Mouse (Mus musculus) intestine, embryonic 14.5 days (tissue): ENCODE results near the gene Lsg1. TPM values are rescaled to one million over a fixed set of nuclear protein-coding genes. Genes with fewer than 3 reads are reported as not detected.
A peak's percentile ranks its signal among the peaks of the same experiment; 100 is the strongest.

Experiments used
- ATAC-seq: fragments of 200-750 bp; cut with Nextera tagmentation; replicated peaks from 2 replicates; pipeline ENCODE4 v1.8.0; 2017; ENCODE audit warnings: low read depth, moderate number of reproducible peaks, moderate TSS enrichment, moderate library complexity; ENCODE audit not compliant: low FRiP score, low TSS enrichment
- DNase-seq: peaks from one replicate; pipeline ENCODE4 v3.0.0-alpha.2; 2018; ENCODE audit warnings: low spot score
- H3K27ac ChIP-seq: fragments of 300-500 bp; sonication (generic); 2 replicates; pipeline ENCODE4 v1.5.1; 2014; ENCODE audit warnings: low read depth, mild to moderate bottlenecking, control low read depth
- H3K27me3 ChIP-seq: fragments of 300-500 bp; sonication (generic); replicated peaks from 2 replicates; pipeline ENCODE4 v1.6.1; 2014; ENCODE audit warnings: low read length, control low read depth; ENCODE audit not compliant: control insufficient read depth, insufficient read depth
- H3K36me3 ChIP-seq: fragments of 300-500 bp; sonication (generic); 2 replicates; pipeline ENCODE4 v1.6.1; 2014; ENCODE audit warnings: low read length, control low read depth; ENCODE audit not compliant: control insufficient read depth, insufficient read depth
- H3K4me1 ChIP-seq: fragments of 300-500 bp; sonication (generic); replicated peaks from 2 replicates; pipeline ENCODE4 v1.6.1; 2014; ENCODE audit warnings: low read length, control low read depth, mixed read lengths; ENCODE audit not compliant: control insufficient read depth, insufficient read depth
- H3K4me2 ChIP-seq: fragments of 300-500 bp; sonication (generic); 2 replicates; pipeline ENCODE4 v1.6.1; 2014; ENCODE audit warnings: low read length
- H3K4me3 ChIP-seq: fragments of 300-500 bp; sonication (generic); 2 replicates; pipeline ENCODE4 v1.5.1; 2014; ENCODE audit warnings: low read depth, low read length, control low read depth, mixed read lengths
- H3K9ac ChIP-seq: fragments of 300-500 bp; sonication (generic); 2 replicates; pipeline ENCODE4 v1.6.1; 2014; ENCODE audit warnings: mild to moderate bottlenecking, low read length
- H3K9me3 ChIP-seq: fragments of 300-500 bp; sonication (generic); 2 replicates; pipeline ENCODE4 v1.6.1; 2016; ENCODE audit warnings: low read length, control low read depth; ENCODE audit not compliant: control insufficient read depth
- WGBS: fragments of 180-500 bp; shearing (Covaris S2); extraction: QIAGEN DNeasy Blood & Tissue Kit; methylation state at CpG from one replicate; pipeline ENCODE4 v1.1.7; 2014; 5-methylcytosine and 5-hydroxymethylcytosine counted together
- polyA plus RNA-seq: library from polyadenylated mRNA; unstranded; fragments of >200 nt; fragmentation: Nextera tagmentation; extraction: Ambion mirVana; gene quantifications from 2 replicates; pipeline ENCODE4 v1.2.1, GENCODE M21; 2014

Gene Lsg1
- polyA plus RNA-seq, 1 experiment from 2014 or later, result 70.3 TPM

DNA sequence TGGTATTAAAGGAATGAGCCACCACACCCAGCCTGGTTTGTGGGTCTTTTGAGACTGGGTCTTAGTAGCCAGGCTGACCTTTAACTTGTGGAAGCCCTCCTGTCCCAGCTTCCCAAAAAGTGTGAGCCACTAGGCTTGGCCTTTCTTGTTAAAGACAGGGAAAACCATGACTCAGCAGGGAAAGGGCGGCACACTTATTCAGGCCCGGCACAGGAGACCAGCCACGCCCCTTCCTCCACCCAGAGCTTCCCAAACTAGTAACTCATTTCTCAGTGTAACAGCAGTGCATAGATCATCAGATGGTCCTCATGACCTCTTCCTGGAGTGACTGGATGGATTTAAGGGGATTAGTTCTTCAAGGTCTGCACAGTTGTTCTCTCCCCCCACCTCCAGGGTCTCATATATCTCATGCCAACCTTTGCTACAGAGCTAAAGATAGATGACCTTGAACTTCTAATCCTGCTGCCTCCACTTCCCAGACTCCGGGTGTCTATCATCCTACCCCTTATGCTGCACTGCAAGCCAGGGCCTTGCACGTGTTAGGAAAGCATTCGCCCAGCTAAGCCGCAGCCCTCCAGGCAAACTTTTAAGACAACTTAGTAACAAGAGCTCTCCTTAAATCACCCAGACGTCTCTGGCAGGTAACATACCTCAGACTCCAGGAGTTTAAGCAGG is 74.9 kb downstream of the Lsg1 start:
- Histone ChIP-seq H3K36me3 (no peaks in the 10 kb centered on the region), H3K4me1 (peaks cover 27% of the 10 kb centered on the region), H3K4me3 (no peak overlapping the region), H3K27ac (0 out of 2 replicates have a peak overlapping the region, but pooled peaks have one; percentile 16), H3K9ac (no peak overlapping the region), H3K4me2 (no peak overlapping the region), H3K9me3 (0 out of 2 replicates have a peak, but pooled peaks cover 3% of the 10 kb centered on the region), H3K27me3 (no peaks in the 10 kb centered on the region)
- 29% methylated on average over 8 of the region's 8 CpGs for WGBS
- DNase-seq (no peak), ATAC-seq (0 out of 2 replicates have a peak, but pooled peaks have one; percentile 4)

DNA sequence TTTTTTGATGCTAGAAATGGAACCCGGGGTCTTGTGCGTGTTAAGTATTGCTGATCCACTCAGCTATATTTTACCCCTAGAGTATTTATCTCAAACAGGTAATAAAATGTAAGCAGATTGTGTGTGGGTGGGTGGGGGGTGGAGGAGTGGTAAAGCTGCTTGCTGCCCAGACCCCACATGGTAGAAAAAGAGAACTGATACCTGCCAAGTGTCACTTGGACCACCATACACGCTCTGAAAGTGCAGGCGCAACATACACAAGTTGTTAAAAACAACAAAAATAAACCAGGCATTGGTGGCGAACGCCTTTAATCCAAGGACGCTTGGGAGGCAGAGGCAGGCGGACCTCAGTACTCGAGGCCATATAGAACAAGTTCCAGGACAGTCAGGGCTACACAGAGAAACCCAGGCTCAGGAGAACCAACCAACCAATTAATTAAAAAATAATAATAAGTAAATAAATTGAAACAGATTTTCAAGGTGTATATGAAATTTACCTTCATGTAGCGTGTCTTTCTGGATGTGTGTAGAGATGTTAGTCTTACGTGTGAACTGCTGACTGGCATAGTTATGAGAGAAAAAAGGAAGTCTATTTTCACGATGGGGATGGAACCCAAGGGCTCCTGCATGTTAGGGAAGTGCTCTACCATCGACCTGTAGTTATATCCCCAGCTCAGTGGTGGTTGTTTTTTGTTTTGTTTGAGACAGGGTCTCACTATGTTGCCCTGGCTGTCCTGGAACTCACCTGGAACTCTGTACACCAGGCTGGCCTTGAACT is 75.6 kb downstream of the Lsg1 start:
- peak overlapping the region; percentile 57 for H3K4me3 ChIP-seq
- peak overlapping the region; percentile 89 for H3K27ac ChIP-seq
- no peaks in the 10 kb centered on the region for H3K27me3 ChIP-seq
- peak overlapping the region; percentile 84 for H3K4me2 ChIP-seq
- DNase-seq, result no peak
- peak overlapping the region; percentile 70 for H3K9ac ChIP-seq
- H3K36me3 ChIP-seq, result no peaks in the 10 kb centered on the region
- 0 out of 2 replicates have a peak, but pooled peaks cover 3% of the 10 kb centered on the region for H3K9me3 ChIP-seq
- 74% methylated on average over 13 of the region's 13 CpGs for WGBS
- peaks cover 30% of the 10 kb centered on the region for H3K4me1 ChIP-seq
- ATAC-seq, result no peak

DNA sequence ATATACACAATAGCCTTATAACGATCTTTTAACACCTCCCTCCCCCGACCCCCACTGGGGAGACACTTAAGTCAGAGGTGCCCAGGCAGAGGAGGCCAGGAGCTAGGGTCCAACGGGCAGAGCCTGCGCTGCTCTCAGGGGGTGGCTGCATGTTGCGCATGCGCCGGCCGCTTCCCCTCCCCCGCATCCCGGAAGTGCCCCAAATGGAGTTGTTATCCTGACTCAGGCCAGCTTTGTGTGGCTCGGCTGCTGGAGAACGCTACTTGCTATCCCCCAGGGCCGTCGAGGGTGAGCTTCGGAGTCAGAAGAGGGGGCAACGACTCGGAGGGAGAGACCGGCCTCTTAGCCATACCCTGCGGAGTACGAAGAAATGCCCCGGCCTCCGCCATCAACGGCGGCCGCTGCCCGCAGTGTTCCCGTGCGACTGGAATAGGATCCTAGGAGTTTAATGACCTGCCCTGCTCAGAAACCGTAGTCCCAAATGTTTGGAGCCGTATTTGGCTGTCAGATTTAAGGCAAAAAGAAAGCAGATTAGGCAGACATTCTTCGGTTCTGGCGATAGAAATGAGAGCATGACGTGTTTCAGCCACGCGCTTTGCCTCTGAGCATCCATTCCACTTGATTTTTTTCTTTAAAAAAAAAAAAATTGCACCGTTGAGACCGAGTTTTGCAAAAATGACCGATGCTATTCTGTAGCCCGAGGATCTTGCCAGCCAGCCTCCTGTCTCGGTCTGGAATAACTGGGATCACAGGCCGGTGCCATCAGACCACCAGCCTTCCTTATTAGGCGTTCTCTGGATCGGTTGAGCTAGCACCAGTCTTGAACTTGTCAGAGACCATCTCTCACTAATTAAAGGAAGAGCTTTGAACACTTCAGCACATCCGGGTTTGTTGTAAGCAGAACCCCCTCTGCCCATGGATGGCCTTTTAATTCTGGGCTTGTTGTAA is 76.6 kb downstream of the Lsg1 start:
- Histone ChIP-seq H3K4me3 (peak overlapping the region; percentile 57), H3K27me3 (no peaks in the 10 kb centered on the region), H3K27ac (peak overlapping the region; percentile 89), H3K9me3 (0 out of 2 replicates have a peak, but pooled peaks cover 3% of the 10 kb centered on the region), H3K4me1 (peaks cover 30% of the 10 kb centered on the region), H3K36me3 (no peaks in the 10 kb centered on the region), H3K4me2 (peak overlapping the region; percentile 84), H3K9ac (peak overlapping the region; percentile 70)
- DNase-seq (peak; percentile 97), ATAC-seq (peak; percentile 86)
- WGBS, result 4% methylated on average over 44 of the region's 44 CpGs

Other genes starting within 250 kb of the Lsg1 start
- gene Atp13a3, start 181.6 kb downstream of the Lsg1 start, polyA plus RNA-seq, result 23.5 and 28.3 TPM in 2 replicates
- gene Tmem44, start 36.8 kb downstream of the Lsg1 start, polyA plus RNA-seq, result 15.0 and 15.6 TPM in 2 replicates
- 5.9 and 6.8 TPM in 2 replicates for gene Fam43a, start 12.1 kb upstream of the Lsg1 start, polyA plus RNA-seq